Mouse (Mus musculus): ENCODE data around the gene Slc25a24.

GRCm38 (mm10) chr3:109119562-109119961 is 3.4 kb upstream of the Slc25a24 start:
- TF ChIP-seq CTCF (IDR thresholded peaks at IDR 0.05; ENCODE audit: extremely low read depth, insufficient read depth, low read length) (no peak), POLR2A (IDR thresholded peaks at IDR 0.05; ENCODE audit: extremely low read depth, insufficient read depth, low read length) (no peak)
